Mouse (Mus musculus) liver, embryonic 14.5 days (tissue): ENCODE measurements around the gene Ppp3r2. TPM values are rescaled to one million over a fixed set of nuclear protein-coding genes. Genes with fewer than 3 reads are reported as not detected.
A peak's percentile ranks its signal among the peaks of the same experiment; 100 is the strongest.

ENCODE experiments used
- ATAC-seq: fragments of 200-750 bp; cut with Nextera tagmentation; 2 replicates; pipeline ENCODE4 v1.8.0; 2017; ENCODE audit warnings: moderate number of reproducible peaks, mild to moderate bottlenecking, moderate library complexity; ENCODE audit not compliant: insufficient read depth
- DNase-seq, 3 experiments: peaks; one replicate each; pipeline ENCODE4 v3.0.0-alpha.2; 2012 to 2013; ENCODE audit warnings: low read depth in 3 of 3, low spot score in 3 of 3
- H3K27ac ChIP-seq: fragments of 300-500 bp; sonication (generic); 2 replicates; pipeline ENCODE4 v1.5.1; 2014; ENCODE audit warnings: moderate library complexity, mild to moderate bottlenecking, control low read depth, inconsistent platforms
- H3K27me3 ChIP-seq: fragments of 300-500 bp; sonication (generic); 2 replicates; pipeline ENCODE4 v1.6.1; 2014; ENCODE audit warnings: mild to moderate bottlenecking, low read length, moderate library complexity; ENCODE audit not compliant: control insufficient read depth, insufficient read depth
- H3K36me3 ChIP-seq: fragments of 300-500 bp; sonication (generic); replicated peaks from 2 replicates; pipeline ENCODE4 v1.6.1; 2014; ENCODE audit warnings: low read depth; ENCODE audit not compliant: control insufficient read depth, insufficient read depth
- H3K4me1 ChIP-seq, 2 experiments: fragments of 200-500 bp in 1 of 2; fragments of 300-500 bp in 1 of 2; sonication (generic) in 1 of 2; replicated peaks; 2 replicates each; pipeline ENCODE4 v1.6.1; 2012 to 2014; ENCODE audit warnings: antibody characterized with exemption in 1 of 2, inconsistent platforms in 1 of 2, low read length in 1 of 2; ENCODE audit not compliant: control insufficient read depth in 2 of 2, insufficient read depth in 2 of 2
- H3K4me2 ChIP-seq: fragments of 300-500 bp; sonication (generic); 2 replicates; pipeline ENCODE4 v1.6.1; 2014; ENCODE audit warnings: low read depth, mild to moderate bottlenecking, control low read depth, moderate library complexity
- H3K4me3 ChIP-seq, 2 experiments: fragments of 200-500 bp in 1 of 2; fragments of 300-500 bp in 1 of 2; sonication (generic) in 1 of 2; 2 replicates each; pipeline ENCODE4 v1.5.1; 2012 to 2014; ENCODE audit warnings: low read depth in 2 of 2, low read length in 2 of 2, mild to moderate bottlenecking in 2 of 2, control low read depth in 1 of 2, inconsistent platforms in 1 of 2, moderate library complexity in 1 of 2; ENCODE audit not compliant: insufficient read depth in 1 of 2
- H3K9ac ChIP-seq: fragments of 300-500 bp; sonication (generic); replicated peaks from 2 replicates; pipeline ENCODE4 v1.6.1; 2014; ENCODE audit warnings: mild to moderate bottlenecking, control low read depth, moderate library complexity
- H3K9me3 ChIP-seq: fragments of 300-500 bp; sonication (generic); 2 replicates; pipeline ENCODE4 v1.6.1; 2016; ENCODE audit warnings: low read length, mixed read lengths; ENCODE audit not compliant: control insufficient read depth
- CTCF ChIP-seq: IDR thresholded peaks from 2 replicates; pipeline ENCODE4 v1.5.1; 2016; ENCODE audit warnings: antibody characterized with exemption, low read depth, control low read depth
- EP300 ChIP-seq: IDR thresholded peaks from 2 replicates; pipeline ENCODE4 v1.6.1; 2016; ENCODE audit warnings: antibody characterized with exemption, low read depth
- WGBS: fragments of 180-500 bp; shearing (Covaris S2); extraction: QIAGEN DNeasy Blood & Tissue Kit; methylation state at CpG from one replicate; pipeline ENCODE4 v1.1.7; 2014; ENCODE audit not compliant: insufficient replicate concordance; 5-methylcytosine and 5-hydroxymethylcytosine counted together
- polyA plus RNA-seq, 2 experiments: library from polyadenylated mRNA; depleted of rRNA in 1 of 2; stranded (reverse) in 1 of 2; unstranded in 1 of 2; fragments of >200 nt; fragmentation: Nextera tagmentation in 1 of 2; extraction: Ambion mirVana in 1 of 2; gene quantifications; 2 replicates each; pipeline versions ENCODE4 v1.2.1 to v1.2.3; 2012 to 2014

The Ppp3r2 gene
- polyA plus RNA-seq (2012; rRNA removed) = not detected in 2 replicates
- not detected in 2 replicates for polyA plus RNA-seq (2014; fragmentation: Nextera tagmentation; extraction: Ambion mirVana)

DNA sequence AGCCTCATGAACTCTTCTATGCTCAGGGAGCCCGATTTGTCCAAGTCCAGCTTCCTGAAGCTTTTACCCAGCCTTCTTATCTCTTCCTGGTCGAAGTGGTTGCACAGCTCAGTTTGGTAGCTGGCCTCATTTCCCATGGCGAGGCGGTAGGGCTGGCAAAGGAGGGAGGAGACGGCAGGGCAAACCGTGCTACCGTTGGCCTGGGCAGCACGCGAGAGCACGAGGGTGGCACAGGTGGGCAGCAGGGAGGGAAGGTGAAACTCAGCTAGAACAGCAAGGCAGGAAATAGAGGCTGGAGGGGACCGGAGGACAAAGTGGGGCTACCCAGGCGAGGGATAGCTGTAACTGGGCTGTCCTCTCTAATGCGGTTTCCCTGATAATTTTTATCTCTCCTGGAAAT, at the start of gene Ppp3r2:
Gene Ppp3r2, minus strand, starts transcription at position 213 of the 400 bp plus-strand sequence.
- Histone ChIP-seq H3K27me3 (no peaks in the 10 kb centered on the region), H3K4me2 (no peak within 1 kb of the TSS), H3K4me1 (no peaks in the 10 kb centered on the region), H3K36me3 (no peaks in the 10 kb centered on the region), H3K4me3 (no peak within 1 kb of the TSS), H3K27ac (no peak within 1 kb of the TSS), H3K9me3 (no peaks in the 10 kb centered on the region), H3K9ac (no peak within 1 kb of the TSS)
- TF ChIP-seq CTCF (no peak), EP300 (no peak)
- DNase-seq (no peak), ATAC-seq (no peak)
- WGBS = 64% methylated on average over 13 of the region's 13 CpGs

GRCm38 (mm10) chr4:49729326-49729725, 47.5 kb upstream of the Ppp3r2 start:
- no peaks in the 10 kb centered on the region for H3K4me1 ChIP-seq
- H3K4me3 ChIP-seq = no peak overlapping the region
- H3K27ac ChIP-seq = no peak overlapping the region
- no peaks in the 10 kb centered on the region for H3K9me3 ChIP-seq
- no peak for ATAC-seq
- TF ChIP-seq EP300 = no peak
- no peak overlapping the region for H3K4me2 ChIP-seq
- no peak overlapping the region for H3K9ac ChIP-seq
- no peaks in the 10 kb centered on the region for H3K27me3 ChIP-seq
- WGBS = 49% methylated on average over 3 of the region's 3 CpGs
- DNase-seq = no peak
- no peaks in the 10 kb centered on the region for H3K36me3 ChIP-seq

- no peaks in the 10 kb centered on the region for H3K9me3 ChIP-seq
- H3K4me1 ChIP-seq = no peaks in the 10 kb centered on the region
- H3K27me3 ChIP-seq = no peaks in the 10 kb centered on the region
- TF ChIP-seq CTCF (no peak), EP300 (no peak)
- no peaks in the 10 kb centered on the region for H3K36me3 ChIP-seq
- H3K9ac ChIP-seq = no peak overlapping the region
- H3K4me3 ChIP-seq = no peak overlapping the region
- H3K4me2 ChIP-seq = no peak overlapping the region
- 71% methylated on average over 2 of the region's 2 CpGs for WGBS
- no peak overlapping the region for H3K27ac ChIP-seq
- ATAC-seq (no peak), DNase-seq (no peak)
These were observed 42.1 kb upstream of the Ppp3r2 start for GRCm38 (mm10) chr4:49723908-49724307.

DNA sequence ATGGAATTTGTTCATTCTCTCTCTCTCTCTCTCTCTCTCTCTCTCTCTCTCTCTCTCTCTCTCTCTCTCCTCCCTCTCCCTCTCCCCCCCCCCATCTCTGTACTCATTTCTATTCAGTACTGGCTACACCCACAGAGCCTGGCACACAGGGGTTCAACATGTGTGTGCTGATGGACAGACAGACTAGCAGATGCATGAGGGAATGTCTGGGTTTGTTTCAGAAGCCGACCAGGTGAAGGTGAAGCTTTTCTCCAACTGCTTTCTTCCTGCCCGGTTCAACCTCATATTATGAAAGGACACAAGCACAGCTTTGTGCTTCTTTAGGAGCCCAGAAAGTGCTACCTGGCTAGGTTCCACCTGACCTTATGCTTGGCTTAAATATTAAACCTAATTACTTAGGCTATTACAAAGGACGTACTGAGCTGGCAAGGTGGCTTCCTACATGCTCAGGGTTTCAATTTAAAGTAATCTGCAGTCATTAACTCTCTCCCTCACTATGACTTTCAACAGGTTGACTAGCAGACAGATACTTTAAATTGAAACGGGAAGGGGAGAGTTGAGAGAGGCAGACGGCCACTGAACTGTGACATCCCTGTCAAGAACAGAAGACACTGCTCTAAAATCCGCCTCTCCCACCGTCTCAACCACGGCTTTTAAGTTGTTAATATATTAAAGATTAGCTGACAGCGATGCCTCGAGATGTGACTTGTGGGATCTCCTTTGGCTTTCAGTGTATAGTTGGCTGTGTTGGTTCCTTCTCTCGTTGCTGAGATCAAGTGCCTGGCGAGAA, 9.8 kb upstream of the Ppp3r2 start:
- no peak for ATAC-seq
- no peak for DNase-seq
- H3K9me3 ChIP-seq = no peaks in the 10 kb centered on the region

GRCm38 (mm10) chr4:49688594-49689288, 6.9 kb upstream of the Ppp3r2 start:
- Histone ChIP-seq H3K9ac (no peak overlapping the region), H3K4me3 (no peak overlapping the region), H3K27me3 (no peaks in the 10 kb centered on the region), H3K36me3 (no peaks in the 10 kb centered on the region), H3K4me1 (no peaks in the 10 kb centered on the region), H3K9me3 (no peaks in the 10 kb centered on the region), H3K27ac (no peak overlapping the region), H3K4me2 (no peak overlapping the region)
- peak in 2 of 3 experiments; percentile 17 to 22 for DNase-seq
- TF ChIP-seq CTCF (peak; percentile 74), EP300 (no peak)
- WGBS = 18% methylated on average over 9 of the region's 9 CpGs
- no peak for ATAC-seq

More for the DNA sequence above, 9.8 kb upstream of the Ppp3r2 start:
- Histone ChIP-seq H3K4me2 (no peak overlapping the region), H3K4me3 (no peak overlapping the region), H3K36me3 (no peaks in the 10 kb centered on the region), H3K27me3 (no peaks in the 10 kb centered on the region), H3K4me1 (no peaks in the 10 kb centered on the region), H3K9ac (no peak overlapping the region), H3K27ac (no peak overlapping the region)
- TF ChIP-seq CTCF (no peak), EP300 (no peak)
- 59% methylated on average over 12 of the region's 12 CpGs for WGBS
